Mouse (Mus musculus): ENCODE measurements at regions not wholly inside any gene's neighbourhood (a gene's known extent, or its start where the extent isn't known, plus 50 kb on each side); places are given as distances from the start of the nearest gene placed in this dataset.

DNA sequence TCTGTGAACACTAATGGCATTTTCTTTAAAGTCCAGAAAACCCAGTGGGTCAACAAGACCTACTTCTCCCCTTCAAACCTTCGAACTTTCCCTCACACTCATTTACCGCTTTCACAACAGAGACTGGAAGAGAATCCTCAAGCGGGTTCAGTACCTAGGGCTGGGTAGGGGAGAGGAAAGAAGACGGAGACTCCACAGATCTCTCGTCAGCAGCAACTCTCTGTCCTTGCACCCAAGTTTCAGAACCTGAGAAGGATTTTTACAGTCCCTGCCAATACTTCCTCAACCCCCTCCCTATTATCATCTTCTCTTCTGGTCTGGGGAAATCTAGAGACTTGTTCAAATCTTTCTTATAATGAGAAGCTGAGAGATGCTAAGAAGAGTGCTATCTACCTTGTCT, 331.9 kb downstream of the Tns1 start:
- Histone ChIP-seq H3K9me3 (replicated peaks; ENCODE audit: insufficient read depth, low read length) (no peaks in the 10 kb centered on the region), H3K4me3 (ENCODE audit: control insufficient read depth in 1 of 2, insufficient read depth in 1 of 2, low read depth in 2 of 2, low read length in 2 of 2) (no peak overlapping the region), H3K79me2 (ENCODE audit: control insufficient read depth, insufficient read depth, low read length, poor library complexity) (no peaks in the 10 kb centered on the region), H3K9ac (ENCODE audit: control insufficient read depth, low read depth, low read length, poor library complexity, severe bottlenecking) (no peak overlapping the region), H3K27ac (ENCODE audit: control insufficient read depth, low read depth, low read length) (no peak overlapping the region), H3K27me3 (ENCODE audit: control insufficient read depth in 1 of 2, insufficient read depth in 2 of 2, low read length in 2 of 2) (no peaks in the 10 kb centered on the region), H3K4me1 (ENCODE audit: control insufficient read depth in 1 of 2, insufficient read depth in 2 of 2, low read length in 2 of 2) (no peaks in the 10 kb centered on the region), H3K36me3 (ENCODE audit: control insufficient read depth in 1 of 2, insufficient read depth in 2 of 2, low read length in 2 of 2) (no peaks in the 10 kb centered on the region)
- DNase-seq (ENCODE audit: low read depth, low spot score): no peak
- TF ChIP-seq TBP (IDR thresholded peaks at IDR 0.05; ENCODE audit: low read depth, low read length) (no peak), RAD21 (IDR thresholded peaks at IDR 0.05; ENCODE audit: low read depth, low read length) (no peak), NELFE (IDR thresholded peaks at IDR 0.05; ENCODE audit: low read depth, low read length) (no peak), CHD1 (IDR thresholded peaks at IDR 0.05; ENCODE audit: low read depth, low read length) (no peak), RCOR1 (IDR thresholded peaks at IDR 0.05; ENCODE audit: low read depth, low read length) (no peak), E2F4 (IDR thresholded peaks at IDR 0.05; ENCODE audit: borderline replicate concordance, low read depth, low read length) (no peak)

- no peak for DNase-seq (ENCODE audit: low read depth, low spot score)
- Histone ChIP-seq H3K4me3 (ENCODE audit: control insufficient read depth in 1 of 2, insufficient read depth in 1 of 2, low read depth in 2 of 2, low read length in 2 of 2) (no peak overlapping the region), H3K27me3 (ENCODE audit: control insufficient read depth in 1 of 2, insufficient read depth in 2 of 2, low read length in 2 of 2) (no peaks in the 10 kb centered on the region), H3K9me3 (replicated peaks; ENCODE audit: insufficient read depth, low read length) (no peaks in the 10 kb centered on the region), H3K4me1 (ENCODE audit: control insufficient read depth in 1 of 2, insufficient read depth in 2 of 2, low read length in 2 of 2) (no peaks in the 10 kb centered on the region), H3K36me3 (ENCODE audit: control insufficient read depth in 1 of 2, insufficient read depth in 2 of 2, low read length in 2 of 2) (no peaks in the 10 kb centered on the region), H3K79me2 (ENCODE audit: control insufficient read depth, insufficient read depth, low read length, poor library complexity) (no peaks in the 10 kb centered on the region), H3K9ac (ENCODE audit: control insufficient read depth, low read depth, low read length, poor library complexity, severe bottlenecking) (no peak overlapping the region), H3K27ac (ENCODE audit: control insufficient read depth, low read depth, low read length) (no peak overlapping the region)
- no peak for TF ChIP-seq UBTF (IDR thresholded peaks at IDR 0.05; ENCODE audit: borderline replicate concordance, insufficient read depth, low read depth, low read length)
- TF ChIP-seq NRF1 (IDR thresholded peaks at IDR 0.05; ENCODE audit: insufficient read depth, low read depth, low read length, poor library complexity, severe bottlenecking): no peak
- no peak for TF ChIP-seq MYB (IDR thresholded peaks at IDR 0.05; ENCODE audit: low read depth, low read length)
These were observed 336.6 kb downstream of the Tns1 start for GRCm38 (mm10) chr1:73787666-73788065.

- no peak for DNase-seq (ENCODE audit: low read depth, low spot score)
- H3K4me1 ChIP-seq (ENCODE audit: control insufficient read depth in 1 of 2, insufficient read depth in 2 of 2, low read length in 2 of 2): no peaks in the 10 kb centered on the region
- no peaks in the 10 kb centered on the region for H3K9me3 ChIP-seq (replicated peaks; ENCODE audit: insufficient read depth, low read length)
- H3K79me2 ChIP-seq (ENCODE audit: control insufficient read depth, insufficient read depth, low read length, poor library complexity): no peaks in the 10 kb centered on the region
- no peak overlapping the region for H3K27ac ChIP-seq (ENCODE audit: control insufficient read depth, low read depth, low read length)
- H3K27me3 ChIP-seq (ENCODE audit: control insufficient read depth in 1 of 2, insufficient read depth in 2 of 2, low read length in 2 of 2): no peaks in the 10 kb centered on the region
- TF ChIP-seq RAD21 (IDR thresholded peaks at IDR 0.05; ENCODE audit: low read depth, low read length): no peak
- no peak for TF ChIP-seq ETS1 (IDR thresholded peaks at IDR 0.05; ENCODE audit: low read depth, low read length)
- TF ChIP-seq GATA1 (IDR thresholded peaks at IDR 0.05; ENCODE audit: low read depth, low read length): no peak
- TF ChIP-seq NELFE (IDR thresholded peaks at IDR 0.05; ENCODE audit: low read depth, low read length): no peak
- no peak for TF ChIP-seq ZNF384 (IDR thresholded peaks at IDR 0.05; ENCODE audit: low read depth, low read length)
- no peak for TF ChIP-seq USF1 (IDR thresholded peaks at IDR 0.05; ENCODE audit: low read depth, low read length)
- no peak for TF ChIP-seq MAZ (IDR thresholded peaks at IDR 0.05; ENCODE audit: low read depth, low read length)
- TF ChIP-seq E2F4 (IDR thresholded peaks at IDR 0.05; ENCODE audit: borderline replicate concordance, low read depth, low read length): no peak
- TF ChIP-seq MYC (IDR thresholded peaks at IDR 0.05; ENCODE audit: low read depth, low read length): no peak
- TF ChIP-seq GABPA (IDR thresholded peaks at IDR 0.05; ENCODE audit: low read depth, low read length): no peak
- TF ChIP-seq MAX (IDR thresholded peaks at IDR 0.05; ENCODE audit: low read length): no peak
- TF ChIP-seq TAL1 (IDR thresholded peaks at IDR 0.05; ENCODE audit: low read length): no peak
- TF ChIP-seq ZKSCAN1 (IDR thresholded peaks at IDR 0.05; ENCODE audit: low read depth, low read length): no peak
- no peak for TF ChIP-seq CHD1 (IDR thresholded peaks at IDR 0.05; ENCODE audit: low read depth, low read length)
- TF ChIP-seq MYB (IDR thresholded peaks at IDR 0.05; ENCODE audit: low read depth, low read length): no peak
- TF ChIP-seq ELF1 (IDR thresholded peaks at IDR 0.05; ENCODE audit: low read depth, low read length): no peak
- TF ChIP-seq EP300 (IDR thresholded peaks at IDR 0.05; ENCODE audit: low read depth in 1 of 2, low read length in 2 of 2): no peak
- H3K9ac ChIP-seq (ENCODE audit: control insufficient read depth, low read depth, low read length, poor library complexity, severe bottlenecking): no peak overlapping the region
- H3K36me3 ChIP-seq (ENCODE audit: control insufficient read depth in 1 of 2, insufficient read depth in 2 of 2, low read length in 2 of 2): no peaks in the 10 kb centered on the region
- H3K4me3 ChIP-seq (ENCODE audit: control insufficient read depth in 1 of 2, insufficient read depth in 1 of 2, low read depth in 2 of 2, low read length in 2 of 2): no peak overlapping the region
These were observed 337.0 kb downstream of the Tns1 start for GRCm38 (mm10) chr1:73787224-73787623.
